Mouse (Mus musculus): Measurements from ENCODE around the gene Trpm3. TPM values are rescaled to one million over a fixed set of nuclear protein-coding genes. Genes with fewer than 3 reads are reported as not detected.

Gene Trpm3
- total and polyA plus RNA-seq, 3 experiments: 0.49 TPM; not detected in 2

- H3K4me1 ChIP-seq (ENCODE audit: insufficient read depth, low read depth, low read length): no peaks in the 10 kb centered on the region
- no peaks in the 10 kb centered on the region for H3K9me3 ChIP-seq (replicated peaks)
- no peak for ATAC-seq (ENCODE audit: extremely low read depth, insufficient number of reproducible peaks, low FRiP score, poor library complexity, severe bottlenecking)
- no peaks in the 10 kb centered on the region for H3K27me3 ChIP-seq (ENCODE audit: insufficient read depth, low read length)
- no peak for DNase-seq (ENCODE audit: low spot score)
- H3K36me3 ChIP-seq (replicated peaks): no peaks in the 10 kb centered on the region
- TF ChIP-seq GATA1 (IDR thresholded peaks at IDR 0.05; ENCODE audit: borderline replicate concordance, low read length) (no peak), POLR2AphosphoS5 (IDR thresholded peaks at IDR 0.05; ENCODE audit: insufficient replicate concordance, low read depth, low read length) (no peak), CTCF (IDR thresholded peaks at IDR 0.05; ENCODE audit: low read depth, low read length) (no peak), TAL1 (conservative IDR thresholded peaks at IDR 0.05; ENCODE audit: low read depth, low read length) (no peak), GATA2 (IDR thresholded peaks at IDR 0.05; ENCODE audit: borderline replicate concordance, low read depth, low read length) (no peak)
- no peak overlapping the region for H3K4me3 ChIP-seq (ENCODE audit: low read depth, low read length)
Measured at GRCm38 (mm10) chr19:22700871-22701651, 562.2 kb downstream of the Trpm3 start.

GRCm38 (mm10) chr19:22703876-22704275, 565.0 kb downstream of the Trpm3 start:
- Histone ChIP-seq H3K27me3 (ENCODE audit: insufficient read depth, low read length) (no peaks in the 10 kb centered on the region), H3K4me1 (ENCODE audit: insufficient read depth, low read depth, low read length) (no peaks in the 10 kb centered on the region), H3K4me3 (ENCODE audit: low read depth, low read length) (no peak overlapping the region), H3K36me3 (replicated peaks) (no peaks in the 10 kb centered on the region), H3K9me3 (replicated peaks) (no peaks in the 10 kb centered on the region)
- ATAC-seq (ENCODE audit: extremely low read depth, insufficient number of reproducible peaks, low FRiP score, poor library complexity, severe bottlenecking): no peak
- no peak for DNase-seq (ENCODE audit: low spot score)
- no peak for TF ChIP-seq TAL1 (conservative IDR thresholded peaks at IDR 0.05; ENCODE audit: low read depth, low read length)
- TF ChIP-seq GATA2 (IDR thresholded peaks at IDR 0.05; ENCODE audit: borderline replicate concordance, low read depth, low read length): no peak
- no peak for TF ChIP-seq CTCF (IDR thresholded peaks at IDR 0.05; ENCODE audit: low read depth, low read length)
- TF ChIP-seq POLR2AphosphoS5 (IDR thresholded peaks at IDR 0.05; ENCODE audit: insufficient replicate concordance, low read depth, low read length): no peak
- TF ChIP-seq GATA1 (IDR thresholded peaks at IDR 0.05; ENCODE audit: borderline replicate concordance, low read length): no peak

- no peak for ATAC-seq (ENCODE audit: extremely low read depth, insufficient number of reproducible peaks, low FRiP score, poor library complexity, severe bottlenecking)
- TF ChIP-seq GATA1 (IDR thresholded peaks at IDR 0.05; ENCODE audit: borderline replicate concordance, low read length): no peak
- TF ChIP-seq TAL1 (conservative IDR thresholded peaks at IDR 0.05; ENCODE audit: low read depth, low read length): no peak
- TF ChIP-seq CTCF (IDR thresholded peaks at IDR 0.05; ENCODE audit: low read depth, low read length): no peak
- TF ChIP-seq POLR2AphosphoS5 (IDR thresholded peaks at IDR 0.05; ENCODE audit: insufficient replicate concordance, low read depth, low read length): no peak
- no peak for TF ChIP-seq GATA2 (IDR thresholded peaks at IDR 0.05; ENCODE audit: borderline replicate concordance, low read depth, low read length)
Measured at GRCm38 (mm10) chr19:22705414-22705813, 566.6 kb downstream of the Trpm3 start.

GRCm38 (mm10) chr19:22719027-22719426, 580.2 kb downstream of the Trpm3 start:
- no peak for TF ChIP-seq CTCF (IDR thresholded peaks at IDR 0.05; ENCODE audit: low read depth, low read length)
- TF ChIP-seq GATA2 (IDR thresholded peaks at IDR 0.05; ENCODE audit: borderline replicate concordance, low read depth, low read length): no peak
- no peak for TF ChIP-seq POLR2AphosphoS5 (IDR thresholded peaks at IDR 0.05; ENCODE audit: insufficient replicate concordance, low read depth, low read length)
- no peak for TF ChIP-seq GATA1 (IDR thresholded peaks at IDR 0.05; ENCODE audit: borderline replicate concordance, low read length)
- no peak for TF ChIP-seq TAL1 (conservative IDR thresholded peaks at IDR 0.05; ENCODE audit: low read depth, low read length)
- Histone ChIP-seq H3K36me3 (replicated peaks) (no peaks in the 10 kb centered on the region), H3K9me3 (replicated peaks) (no peaks in the 10 kb centered on the region), H3K27me3 (ENCODE audit: insufficient read depth, low read length) (no peaks in the 10 kb centered on the region), H3K4me1 (ENCODE audit: insufficient read depth, low read depth, low read length) (no peaks in the 10 kb centered on the region), H3K4me3 (ENCODE audit: low read depth, low read length) (no peak overlapping the region)
- DNase-seq (ENCODE audit: low spot score) (no peak), ATAC-seq (ENCODE audit: extremely low read depth, insufficient number of reproducible peaks, low FRiP score, poor library complexity, severe bottlenecking) (no peak)

More at GRCm38 (mm10) chr19:22705414-22705813, 566.6 kb downstream of the Trpm3 start:
- Histone ChIP-seq H3K9me3 (replicated peaks) (no peaks in the 10 kb centered on the region), H3K27me3 (ENCODE audit: insufficient read depth, low read length) (no peaks in the 10 kb centered on the region), H3K4me3 (ENCODE audit: low read depth, low read length) (no peak overlapping the region), H3K36me3 (replicated peaks) (no peaks in the 10 kb centered on the region), H3K4me1 (ENCODE audit: insufficient read depth, low read depth, low read length) (no peaks in the 10 kb centered on the region)
- DNase-seq (ENCODE audit: low spot score): no peak

GRCm38 (mm10) chr19:22729846-22730245, 591.0 kb downstream of the Trpm3 start:
- no peak for TF ChIP-seq GATA2 (IDR thresholded peaks at IDR 0.05; ENCODE audit: borderline replicate concordance, low read depth, low read length)
- ATAC-seq (ENCODE audit: extremely low read depth, insufficient number of reproducible peaks, low FRiP score, poor library complexity, severe bottlenecking) (no peak), DNase-seq (ENCODE audit: low spot score) (no peak)
- Histone ChIP-seq H3K27me3 (ENCODE audit: insufficient read depth, low read length) (no peaks in the 10 kb centered on the region), H3K4me1 (ENCODE audit: insufficient read depth, low read depth, low read length) (no peaks in the 10 kb centered on the region; the same call in 1 of the 2 replicates), H3K4me3 (ENCODE audit: low read depth, low read length) (no peak overlapping the region), H3K36me3 (replicated peaks) (no peaks in the 10 kb centered on the region), H3K9me3 (replicated peaks) (no peaks in the 10 kb centered on the region)

- ATAC-seq (ENCODE audit: extremely low read depth, insufficient number of reproducible peaks, low FRiP score, poor library complexity, severe bottlenecking): no peak
- H3K27me3 ChIP-seq (ENCODE audit: insufficient read depth, low read length): no peaks in the 10 kb centered on the region
Measured at GRCm38 (mm10) chr19:22730971-22731370, 592.1 kb downstream of the Trpm3 start.

More at GRCm38 (mm10) chr19:22730971-22731370, 592.1 kb downstream of the Trpm3 start:
- no peak for DNase-seq (ENCODE audit: low spot score)
- Histone ChIP-seq H3K4me3 (ENCODE audit: low read depth, low read length) (no peak overlapping the region), H3K36me3 (replicated peaks) (no peaks in the 10 kb centered on the region), H3K4me1 (ENCODE audit: insufficient read depth, low read depth, low read length) (no peaks in the 10 kb centered on the region; the same call in 1 of the 2 replicates), H3K9me3 (replicated peaks) (no peaks in the 10 kb centered on the region)
- no peak for TF ChIP-seq POLR2AphosphoS5 (IDR thresholded peaks at IDR 0.05; ENCODE audit: insufficient replicate concordance, low read depth, low read length)
- no peak for TF ChIP-seq GATA2 (IDR thresholded peaks at IDR 0.05; ENCODE audit: borderline replicate concordance, low read depth, low read length)
- no peak for TF ChIP-seq GATA1 (IDR thresholded peaks at IDR 0.05; ENCODE audit: borderline replicate concordance, low read length)
- no peak for TF ChIP-seq CTCF (IDR thresholded peaks at IDR 0.05; ENCODE audit: low read depth, low read length)
- TF ChIP-seq TAL1 (conservative IDR thresholded peaks at IDR 0.05; ENCODE audit: low read depth, low read length): no peak
